Mouse (Mus musculus): ENCODE measurements around the gene Etfa. TPM values are rescaled to one million over a fixed set of nuclear protein-coding genes. Genes with fewer than 3 reads are reported as not detected.

Etfa gene
- polyA plus RNA-seq, 1 experiment from 2014 or later, result 151 TPM

DNA sequence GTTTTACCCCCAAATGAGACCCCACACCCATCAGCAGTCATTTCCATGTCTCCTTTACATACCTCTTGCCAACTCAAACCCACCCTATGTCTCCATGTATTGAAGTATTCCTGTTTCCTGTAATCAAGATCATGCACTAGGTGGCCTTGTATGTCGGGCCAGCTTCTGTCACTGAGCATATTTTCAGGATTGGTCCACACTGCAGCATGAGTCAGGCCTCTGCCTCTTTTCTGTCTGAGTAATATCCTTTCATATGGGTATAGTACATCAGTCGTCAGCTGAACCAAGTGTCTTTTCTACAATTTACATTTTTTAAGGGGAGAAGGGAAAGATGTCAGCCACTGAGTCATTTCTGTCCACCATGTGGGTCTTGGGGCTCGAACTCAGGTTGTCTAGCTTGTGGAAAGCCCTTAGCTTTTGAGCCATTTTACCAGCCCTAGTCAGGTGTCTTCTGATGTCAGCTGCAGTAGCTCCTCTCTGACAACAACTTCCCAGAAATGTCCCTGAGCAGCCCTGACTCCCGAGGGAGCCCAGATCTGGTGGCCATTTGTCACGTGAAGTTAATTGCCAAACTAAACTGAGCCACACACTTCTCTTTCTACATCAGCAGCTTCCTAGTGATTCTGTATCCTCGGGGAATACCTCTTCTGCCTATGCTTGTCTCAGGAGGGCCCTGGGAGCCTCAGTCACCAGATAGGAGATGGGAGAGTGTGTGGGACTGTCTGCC is 106.9 kb downstream of the Etfa start:
- DNase-seq (ENCODE audit: low spot score), result no peak

More for the DNA sequence above, 106.9 kb downstream of the Etfa start:
- Histone ChIP-seq H3K36me3 (no peaks in the 10 kb centered on the region), H3K9me3 (replicated peaks) (no peaks in the 10 kb centered on the region), H3K27ac (replicated peaks) (no peak overlapping the region), H3K4me3 (no peak overlapping the region), H3K27me3 (ENCODE audit: low read depth, poor library complexity, severe bottlenecking) (no peaks in the 10 kb centered on the region), H3K4me1 (peaks cover 31% of the 10 kb centered on the region)
- WGBS, result 79% methylated on average over 6 of the region's 6 CpGs

Other genes starting within 250 kb of the Etfa start
- 0.87 and 1.0 TPM in 2 replicates for gene Nrg4, start 185.4 kb downstream of the Etfa start, polyA plus RNA-seq (2016; fragmentation: Nextera tagmentation; extraction: Ambion mirVana)
- gene Tmem266, start 185.3 kb downstream of the Etfa start, polyA plus RNA-seq (2016; fragmentation: Nextera tagmentation; extraction: Ambion mirVana), result 0.31 and 0.62 TPM in 2 replicates
- 5.0 and 5.8 TPM in 2 replicates for gene Isl2, start 26.4 kb upstream of the Etfa start, polyA plus RNA-seq (2016; fragmentation: Nextera tagmentation; extraction: Ambion mirVana)